Mouse (Mus musculus) small intestine, adult 2 months (tissue): ENCODE measurements around the gene Otulin.

Experiments used
- CTCF ChIP-seq: fragments of 200-500 bp; IDR thresholded peaks from 2 replicates; pipeline ENCODE4 v1.5.1; 2012; ENCODE audit warnings: low read depth, mild to moderate bottlenecking, control low read depth, inconsistent platforms, low read length, moderate library complexity, mixed read lengths; ENCODE audit not compliant: insufficient replicate concordance, insufficient read length; ENCODE audit errors: extremely low read depth
- POLR2A ChIP-seq: fragments of 200-500 bp; IDR thresholded peaks from 2 replicates; pipeline ENCODE4 v1.6.1; 2012; ENCODE audit warnings: low read depth, mild to moderate bottlenecking, control low read depth, inconsistent platforms, low read length, moderate library complexity

GRCm38 (mm10) chr15:27536771-27537170, 93.7 kb downstream of the Otulin start:
- TF ChIP-seq POLR2A = no peak
- no peak for TF ChIP-seq CTCF
